Mouse (Mus musculus) liver, embryonic 12.5 days (tissue): Measurements from ENCODE around the gene Glo1. TPM values are rescaled to one million over a fixed set of nuclear protein-coding genes. Genes with fewer than 3 reads are reported as not detected.

Experiments
- ATAC-seq: fragments of 200-750 bp; cut with Nextera tagmentation; 2 replicates; pipeline ENCODE4 v1.8.0; 2017; ENCODE audit warnings: moderate number of reproducible peaks, mild to moderate bottlenecking, moderate library complexity
- H3K27ac ChIP-seq: fragments of 300-500 bp; sonication (generic); 2 replicates; pipeline ENCODE4 v1.5.1; 2016; ENCODE audit warnings: mild to moderate bottlenecking
- H3K27me3 ChIP-seq: fragments of 300-500 bp; sonication (generic); replicated peaks from 2 replicates; pipeline ENCODE4 v1.6.1; 2016; ENCODE audit warnings: mild to moderate bottlenecking, moderate library complexity
- H3K36me3 ChIP-seq: fragments of 300-500 bp; sonication (generic); 2 replicates; pipeline ENCODE4 v1.6.1; 2016; ENCODE audit warnings: mild to moderate bottlenecking, moderate library complexity
- H3K4me1 ChIP-seq: fragments of 300-500 bp; sonication (generic); 2 replicates; pipeline ENCODE4 v1.6.1; 2016
- H3K4me2 ChIP-seq: fragments of 300-500 bp; sonication (generic); 2 replicates; pipeline ENCODE4 v1.6.1; 2016; ENCODE audit warnings: mild to moderate bottlenecking, moderate library complexity
- H3K4me3 ChIP-seq: fragments of 300-500 bp; sonication (generic); 2 replicates; pipeline ENCODE4 v1.5.1; 2016; ENCODE audit warnings: mild to moderate bottlenecking, moderate library complexity
- H3K9ac ChIP-seq: fragments of 300-500 bp; sonication (generic); 2 replicates; pipeline ENCODE4 v1.6.1; 2016; ENCODE audit warnings: mild to moderate bottlenecking, moderate library complexity
- H3K9me3 ChIP-seq: fragments of 300-500 bp; sonication (generic); replicated peaks from 2 replicates; pipeline ENCODE4 v1.6.1; 2016; ENCODE audit warnings: mild to moderate bottlenecking, moderate library complexity
- WGBS: fragments of 180-500 bp; shearing (Covaris S2); methylation state at CpG from one replicate; pipeline ENCODE4 v1.1.7; 2016; ENCODE audit not compliant: insufficient replicate concordance; 5-methylcytosine and 5-hydroxymethylcytosine counted together
- polyA plus RNA-seq: library from polyadenylated mRNA; unstranded; fragments of >200 nt; fragmentation: Nextera tagmentation; extraction: Ambion mirVana; gene quantifications from 2 replicates; pipeline ENCODE4 v1.2.1, GENCODE M21; 2016

Glo1 gene
- polyA plus RNA-seq, 1 experiment from 2014 or later, result 300 TPM

DNA sequence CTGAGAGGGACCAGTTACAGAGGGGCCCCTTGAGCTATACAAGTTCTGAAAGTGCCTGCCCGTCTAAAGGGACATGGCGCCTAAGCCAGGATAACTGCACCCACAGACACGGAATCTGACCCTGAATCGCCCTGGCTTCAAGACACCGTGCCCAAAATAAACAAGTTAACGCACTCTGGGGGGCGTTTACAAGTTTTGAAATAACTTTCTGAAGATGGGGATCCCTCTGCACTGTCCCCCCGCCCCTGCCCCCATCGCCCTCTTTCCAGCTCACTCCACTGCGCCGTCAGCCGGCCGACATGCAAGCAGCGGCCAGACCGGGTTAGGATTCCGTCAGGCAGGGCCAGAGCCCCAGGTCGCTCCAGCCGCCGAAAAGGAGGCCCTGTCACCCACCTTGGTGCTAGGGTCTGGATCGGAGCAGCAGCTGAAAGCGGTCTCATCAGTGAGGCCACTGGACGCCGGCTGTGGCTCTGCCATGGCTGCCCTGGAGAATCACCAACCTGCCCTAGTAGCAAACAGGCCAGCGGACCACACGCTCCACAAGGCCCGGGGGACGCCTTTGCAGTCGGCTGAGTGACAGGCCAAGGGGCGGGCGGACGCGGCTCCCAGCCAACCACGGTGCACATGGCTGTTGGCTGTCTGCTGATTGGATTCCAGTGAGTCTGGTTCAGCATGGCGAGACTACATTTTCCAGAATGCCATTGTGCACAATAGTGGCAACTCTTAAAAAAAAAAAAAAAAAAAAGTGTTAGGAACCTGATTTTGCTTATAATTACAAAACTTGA lies 14.4 kb downstream of the Glo1 start:
- peak; percentile 96 for ATAC-seq
- Histone ChIP-seq H3K9ac (peak overlapping the region; percentile 94), H3K4me3 (peak overlapping the region; percentile 85), H3K27me3 (no peaks in the 10 kb centered on the region), H3K27ac (peak overlapping the region; percentile 93), H3K4me2 (peak overlapping the region; percentile 75), H3K9me3 (no peaks in the 10 kb centered on the region), H3K4me1 (peaks cover 89% of the 10 kb centered on the region), H3K36me3 (peaks cover 27% of the 10 kb centered on the region)
- WGBS, result under 1% methylated on average over 34 of the region's 34 CpGs

GRCm38 (mm10) chr17:30611221-30612074 lies 15.2 kb downstream of the Glo1 start:
- 18% methylated on average over 18 of the region's 18 CpGs for WGBS
- Histone ChIP-seq H3K27me3 (no peaks in the 10 kb centered on the region), H3K4me3 (peak overlapping the region; percentile 85), H3K4me1 (peaks cover 89% of the 10 kb centered on the region), H3K4me2 (peak overlapping the region; percentile 75), H3K36me3 (peaks cover 35% of the 10 kb centered on the region), H3K9ac (peak overlapping the region; percentile 94), H3K9me3 (no peaks in the 10 kb centered on the region), H3K27ac (peak overlapping the region; percentile 93)
- ATAC-seq, result no peak

DNA sequence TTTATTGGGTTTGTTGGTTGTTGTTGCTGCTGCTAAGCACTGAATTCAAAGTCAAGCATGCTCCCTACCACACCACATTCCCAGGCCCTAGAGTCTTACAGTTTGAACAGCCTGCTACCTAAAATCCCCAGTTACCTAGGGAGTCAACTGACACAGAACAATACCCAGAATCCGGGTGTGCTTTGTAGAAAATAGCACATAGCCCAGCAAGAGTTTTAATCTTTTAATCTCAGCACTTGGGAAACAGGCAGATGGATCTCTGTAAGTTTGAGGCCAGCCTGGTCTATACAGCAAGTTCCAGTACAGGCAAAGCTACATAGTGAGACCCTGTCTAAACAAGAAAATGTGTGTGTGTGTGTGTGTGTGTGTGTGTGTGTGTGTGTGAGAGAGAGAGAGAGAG lies 15.9 kb downstream of the Glo1 start:
- Histone ChIP-seq H3K9ac (peak overlapping the region; percentile 94), H3K36me3 (peaks cover 41% of the 10 kb centered on the region), H3K4me3 (peak overlapping the region; percentile 85), H3K27ac (peak overlapping the region; percentile 93), H3K4me1 (peaks cover 88% of the 10 kb centered on the region), H3K27me3 (no peaks in the 10 kb centered on the region), H3K4me2 (peak overlapping the region; percentile 75), H3K9me3 (no peaks in the 10 kb centered on the region)
- ATAC-seq, result no peak
- 56% methylated on average over 1 of the region's 1 CpGs for WGBS

DNA sequence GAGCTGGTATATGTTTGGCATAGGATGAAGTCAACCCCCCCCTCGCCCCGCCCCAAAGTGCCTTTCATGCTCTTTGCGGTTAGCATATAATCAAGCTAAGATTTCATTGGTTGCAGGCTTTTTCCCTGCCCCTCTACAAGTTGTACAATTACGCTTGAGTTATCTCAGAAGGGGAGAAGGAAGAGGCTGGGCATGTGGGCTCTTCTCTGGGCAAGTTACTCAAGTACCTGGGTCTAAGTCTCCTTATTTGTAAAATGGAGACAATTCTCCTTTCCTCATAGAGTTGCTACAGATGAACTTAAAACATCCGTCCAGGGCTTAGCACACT lies 16.7 kb downstream of the Glo1 start:
- peak overlapping the region; percentile 93 for H3K27ac ChIP-seq
- H3K27me3 ChIP-seq, result no peaks in the 10 kb centered on the region
- peaks cover 80% of the 10 kb centered on the region for H3K4me1 ChIP-seq
- H3K36me3 ChIP-seq, result peaks cover 48% of the 10 kb centered on the region
- H3K9me3 ChIP-seq, result no peaks in the 10 kb centered on the region
- 0 out of 2 replicates have a peak overlapping the region, but pooled peaks have one; percentile 44 for H3K9ac ChIP-seq
- WGBS, result 69% methylated on average over 5 of the region's 5 CpGs
- peak overlapping the region; percentile 75 for H3K4me2 ChIP-seq
- ATAC-seq, result no peak
- peak overlapping the region; percentile 85 for H3K4me3 ChIP-seq

- peak overlapping the region; percentile 93 for H3K27ac ChIP-seq
- H3K4me1 ChIP-seq, result peaks cover 75% of the 10 kb centered on the region
- H3K9me3 ChIP-seq, result no peaks in the 10 kb centered on the region
- peak overlapping the region; percentile 75 for H3K4me2 ChIP-seq
- H3K9ac ChIP-seq, result peak overlapping the region; percentile 44; the same call in 1 of the 2 replicates
- 66% methylated on average over 16 of the region's 16 CpGs for WGBS
- peak overlapping the region; percentile 85 for H3K4me3 ChIP-seq
- peaks cover 53% of the 10 kb centered on the region for H3K36me3 ChIP-seq
- no peak for ATAC-seq
- H3K27me3 ChIP-seq, result no peaks in the 10 kb centered on the region
Measured at GRCm38 (mm10) chr17:30609305-30609979, 17.2 kb downstream of the Glo1 start.

DNA sequence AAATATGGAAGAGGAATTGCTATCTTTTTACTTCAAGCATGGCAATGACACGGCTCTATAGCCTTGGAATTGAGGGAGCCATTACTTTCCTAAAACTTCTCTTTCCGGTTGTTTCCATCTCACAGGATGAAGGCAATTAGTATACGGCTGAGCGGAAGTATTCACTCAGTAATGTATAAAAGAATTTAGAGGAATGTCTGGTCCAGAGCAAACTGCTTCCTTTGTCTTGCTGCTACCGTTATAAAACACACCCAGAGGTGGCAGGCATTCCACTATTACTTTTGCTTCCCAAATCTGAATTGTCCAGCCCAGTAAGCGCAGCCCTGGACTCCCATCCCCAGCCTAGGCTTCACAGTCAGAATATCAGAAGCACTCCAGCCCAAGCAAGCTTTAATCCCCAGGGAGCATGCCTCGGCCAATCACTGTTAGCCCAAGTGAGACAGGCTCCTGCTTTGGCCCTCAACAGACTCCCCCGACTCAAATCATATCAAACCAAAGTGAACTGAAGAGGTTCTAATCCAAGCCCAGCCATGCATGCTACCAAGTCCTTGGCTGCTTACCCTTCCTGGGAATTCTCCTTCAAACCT lies 18.7 kb downstream of the Glo1 start:
- no peaks in the 10 kb centered on the region for H3K9me3 ChIP-seq
- WGBS, result 85% methylated on average over 8 of the region's 8 CpGs
- no peak overlapping the region for H3K4me3 ChIP-seq
- 0 out of 2 replicates have a peak overlapping the region, but pooled peaks have one; percentile 75 for H3K4me2 ChIP-seq
- H3K9ac ChIP-seq, result no peak overlapping the region
- peaks cover 61% of the 10 kb centered on the region for H3K4me1 ChIP-seq
- H3K27me3 ChIP-seq, result no peaks in the 10 kb centered on the region
- peak overlapping the region; percentile 93 for H3K27ac ChIP-seq
- peaks cover 67% of the 10 kb centered on the region for H3K36me3 ChIP-seq
- no peak for ATAC-seq

DNA sequence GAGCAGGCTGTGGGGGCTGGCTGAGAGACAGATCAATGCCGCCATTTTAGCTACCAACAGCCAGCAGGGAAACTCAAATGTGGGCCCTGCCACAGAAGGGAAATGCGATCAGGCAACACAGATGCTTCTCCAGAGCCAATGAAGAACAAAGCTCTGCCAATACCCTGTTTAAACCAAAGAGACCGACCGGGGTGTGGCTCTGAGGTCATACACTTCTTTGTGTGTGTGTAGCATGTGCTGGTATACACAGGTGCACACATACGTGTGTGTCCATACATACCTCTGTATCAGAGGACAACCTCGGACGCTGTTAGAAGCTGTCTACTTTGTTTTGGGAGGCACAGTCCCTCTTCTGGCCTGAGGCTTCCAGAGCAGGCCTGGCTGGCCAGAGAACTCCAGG lies 19.3 kb downstream of the Glo1 start:
- Histone ChIP-seq H3K4me2 (no peak overlapping the region), H3K4me3 (no peak overlapping the region), H3K4me1 (peaks cover 57% of the 10 kb centered on the region), H3K36me3 (peaks cover 74% of the 10 kb centered on the region), H3K9ac (no peak overlapping the region), H3K27ac (peak overlapping the region; percentile 7; the same call in 1 of the 2 replicates), H3K9me3 (no peaks in the 10 kb centered on the region), H3K27me3 (no peaks in the 10 kb centered on the region)
- 85% methylated on average over 7 of the region's 7 CpGs for WGBS
- ATAC-seq, result no peak

DNA sequence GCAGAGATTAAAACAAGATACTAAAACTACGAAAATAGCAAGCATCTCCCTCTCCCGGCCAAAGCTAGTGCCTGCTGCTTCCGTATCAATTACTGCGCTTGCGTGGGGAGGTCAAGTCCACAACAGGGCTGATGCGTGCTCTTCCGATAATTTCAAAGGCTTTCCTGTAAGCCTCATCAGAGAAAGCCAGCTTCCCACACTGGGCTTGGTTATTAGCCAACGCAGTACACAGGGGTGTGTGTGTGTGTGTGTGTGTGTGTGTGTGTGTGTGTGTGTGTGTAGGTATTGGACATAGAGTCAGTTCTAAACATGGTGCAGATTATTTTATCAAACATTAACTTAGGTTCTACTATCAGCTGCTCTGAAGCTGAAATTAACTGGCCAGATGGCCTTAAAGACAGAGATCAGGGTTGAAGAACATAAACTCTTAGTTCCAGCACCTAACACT lies 20.0 kb downstream of the Glo1 start:
- Histone ChIP-seq H3K4me2 (no peak overlapping the region), H3K36me3 (peaks cover 81% of the 10 kb centered on the region)
- ATAC-seq, result no peak

DNA sequence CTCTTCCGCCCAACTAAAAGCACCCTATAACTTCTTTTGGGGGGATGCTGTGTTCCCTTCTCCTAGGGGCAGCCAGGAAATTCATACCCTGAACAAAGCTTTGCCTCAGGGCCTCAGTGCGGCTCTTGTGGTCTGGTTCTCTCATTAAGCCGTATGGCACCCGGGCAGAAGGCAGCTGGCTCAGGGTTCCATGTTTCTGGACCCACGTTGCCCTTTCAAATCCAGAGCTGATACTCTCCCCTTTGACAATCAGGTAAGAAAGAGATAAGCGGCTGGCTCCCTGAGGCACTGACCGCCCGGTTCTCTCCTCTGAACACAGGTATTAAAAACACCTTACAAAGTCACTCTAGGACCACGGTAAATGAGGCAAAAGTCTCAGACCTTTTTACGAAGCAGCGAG lies 20.5 kb downstream of the Glo1 start:
- H3K9me3 ChIP-seq, result no peaks in the 10 kb centered on the region
- no peak overlapping the region for H3K4me2 ChIP-seq
- no peaks in the 10 kb centered on the region for H3K27me3 ChIP-seq
- no peak overlapping the region for H3K9ac ChIP-seq
- 85% methylated on average over 11 of the region's 11 CpGs for WGBS
- no peak overlapping the region for H3K27ac ChIP-seq
- no peak overlapping the region for H3K4me3 ChIP-seq
- no peak for ATAC-seq
- H3K4me1 ChIP-seq, result peaks cover 62% of the 10 kb centered on the region
- H3K36me3 ChIP-seq, result peaks cover 85% of the 10 kb centered on the region

More for the DNA sequence above, 20.0 kb downstream of the Glo1 start:
- no peak overlapping the region for H3K27ac ChIP-seq
- H3K4me3 ChIP-seq, result no peak overlapping the region
- no peaks in the 10 kb centered on the region for H3K9me3 ChIP-seq
- H3K9ac ChIP-seq, result no peak overlapping the region
- H3K4me1 ChIP-seq, result peaks cover 63% of the 10 kb centered on the region
- H3K27me3 ChIP-seq, result no peaks in the 10 kb centered on the region
- WGBS, result 90% methylated on average over 8 of the region's 8 CpGs

- Histone ChIP-seq H3K4me3 (no peak overlapping the region), H3K9me3 (no peaks in the 10 kb centered on the region), H3K27me3 (no peaks in the 10 kb centered on the region), H3K36me3 (peaks cover 91% of the 10 kb centered on the region), H3K9ac (no peak overlapping the region), H3K4me2 (no peak overlapping the region), H3K27ac (no peak overlapping the region), H3K4me1 (peaks cover 56% of the 10 kb centered on the region)
- no peak for ATAC-seq
- WGBS, result 91% methylated on average over 5 of the region's 5 CpGs
Measured at GRCm38 (mm10) chr17:30605001-30605400, 21.7 kb downstream of the Glo1 start.

DNA sequence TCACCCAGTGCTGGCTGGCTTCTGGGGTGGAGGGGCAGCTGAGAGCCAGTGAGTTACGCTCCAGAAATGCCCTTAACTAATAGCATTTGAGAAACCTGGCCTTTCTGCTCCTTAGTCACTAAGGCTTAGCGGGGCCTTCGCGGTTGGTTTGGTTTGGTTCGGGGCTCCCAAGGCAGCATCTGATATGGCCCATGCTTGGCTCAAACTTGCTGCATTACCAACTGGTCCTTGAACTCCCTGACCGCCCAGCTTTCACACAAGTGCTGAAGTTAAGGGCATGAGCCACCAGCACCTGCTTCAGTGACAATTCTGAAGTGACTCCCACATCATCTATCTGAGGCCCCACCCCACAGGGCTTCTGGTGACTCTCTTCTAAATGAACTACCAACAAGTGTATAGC lies 22.4 kb downstream of the Glo1 start:
- peaks cover 91% of the 10 kb centered on the region for H3K36me3 ChIP-seq
- H3K4me2 ChIP-seq, result no peak overlapping the region
- ATAC-seq, result no peak
- no peaks in the 10 kb centered on the region for H3K27me3 ChIP-seq
- no peak overlapping the region for H3K9ac ChIP-seq
- H3K27ac ChIP-seq, result no peak overlapping the region
- peaks cover 49% of the 10 kb centered on the region for H3K4me1 ChIP-seq
- no peak overlapping the region for H3K4me3 ChIP-seq
- no peaks in the 10 kb centered on the region for H3K9me3 ChIP-seq
- WGBS, result 85% methylated on average over 6 of the region's 6 CpGs
